Mouse (Mus musculus) myocyte (in vitro differentiated cells): ENCODE measurements at regions not wholly inside any gene's neighbourhood (a gene's known extent, or its start where the extent isn't known, plus 50 kb on each side); places are given as distances from the start of the nearest gene placed in this dataset.
"Not testable (repeated sequence)": the region's sequence is repeated elsewhere in the genome, so short reads cannot be mapped to it uniquely, and the experiment has no call there.

Source experiments
- H3K27me3 ChIP-seq: one replicate; pipeline ENCODE4 v1.6.1; 2011; ENCODE audit not compliant: control insufficient read depth, insufficient read depth, insufficient read length
- H3K36me3 ChIP-seq: one replicate; pipeline ENCODE4 v1.6.1; 2011; ENCODE audit not compliant: control insufficient read depth, insufficient read depth
- H3K4me2 ChIP-seq: one replicate; pipeline ENCODE4 v1.6.1; 2011; ENCODE audit warnings: low read depth, control low read depth
- H3K4me3 ChIP-seq: one replicate; pipeline ENCODE4 v1.5.1; 2011; ENCODE audit warnings: mild to moderate bottlenecking, control low read depth, moderate library complexity
- H3K79me2 ChIP-seq: one replicate; pipeline ENCODE4 v1.6.1; 2011; ENCODE audit not compliant: control insufficient read depth, insufficient read depth
- H3ac ChIP-seq: one replicate; pipeline ENCODE4 v1.6.1; 2011; ENCODE audit not compliant: control insufficient read depth, insufficient read length
- CEBPB ChIP-seq: IDR thresholded peaks from 2 replicates; pipeline ENCODE4 v1.6.1; 2011; ENCODE audit warnings: mild to moderate bottlenecking, moderate library complexity; ENCODE audit not compliant: poor library complexity, insufficient read depth, severe bottlenecking
- E2F4 ChIP-seq: IDR thresholded peaks from one replicate; pipeline ENCODE4 v1.6.1; 2011; ENCODE audit warnings: mild to moderate bottlenecking, control low read depth, moderate library complexity; ENCODE audit not compliant: insufficient read depth
- MAX ChIP-seq: IDR thresholded peaks from one replicate; pipeline ENCODE4 v1.6.1; 2011; ENCODE audit warnings: low read depth, mild to moderate bottlenecking, control low read depth
- MYOD1 ChIP-seq, 3 experiments: IDR thresholded peaks; one replicate each; pipeline ENCODE4 v1.6.1; 2011; ENCODE audit warnings: control low read depth in 2 of 3, low read depth in 2 of 3, mild to moderate bottlenecking in 2 of 3, moderate library complexity in 1 of 3; ENCODE audit not compliant: insufficient read length in 2 of 3, control insufficient read depth in 1 of 3
- MYOG ChIP-seq, 3 experiments: IDR thresholded peaks; one replicate each; pipeline ENCODE4 v1.6.1; 2011; ENCODE audit warnings: control low read depth in 2 of 3, low read depth in 2 of 3, mild to moderate bottlenecking in 2 of 3; ENCODE audit not compliant: insufficient read length in 2 of 3, control insufficient read depth in 1 of 3, insufficient read depth in 1 of 3
- POLR2A ChIP-seq: IDR thresholded peaks from one replicate; pipeline ENCODE4 v1.6.1; 2011; ENCODE audit warnings: low read depth, mild to moderate bottlenecking, control low read depth, moderate library complexity; ENCODE audit not compliant: insufficient read length
- POLR2AphosphoS2 ChIP-seq: IDR thresholded peaks from one replicate; pipeline ENCODE4 v1.6.1; 2011; ENCODE audit warnings: low read depth, control low read depth; ENCODE audit not compliant: insufficient read length
- REST ChIP-seq: IDR thresholded peaks from one replicate; pipeline ENCODE4 v1.6.1; 2011; ENCODE audit warnings: mild to moderate bottlenecking, control low read depth, moderate library complexity; ENCODE audit not compliant: insufficient read depth, insufficient read length
- SRF ChIP-seq: IDR thresholded peaks from one replicate; pipeline ENCODE4 v1.6.1; 2011; ENCODE audit warnings: low read depth; ENCODE audit not compliant: control insufficient read depth, insufficient read length
- TCF12 ChIP-seq: IDR thresholded peaks from one replicate; pipeline ENCODE4 v1.6.1; 2011; ENCODE audit warnings: mild to moderate bottlenecking, control low read depth; ENCODE audit not compliant: poor library complexity, insufficient read depth, severe bottlenecking
- TCF3 ChIP-seq: IDR thresholded peaks from one replicate; pipeline ENCODE4 v1.6.1; 2011; ENCODE audit warnings: low read depth, control low read depth; ENCODE audit not compliant: insufficient read length
- USF1 ChIP-seq: IDR thresholded peaks from one replicate; pipeline ENCODE4 v1.6.1; 2011; ENCODE audit warnings: low read depth, mild to moderate bottlenecking, control low read depth, moderate library complexity

DNA sequence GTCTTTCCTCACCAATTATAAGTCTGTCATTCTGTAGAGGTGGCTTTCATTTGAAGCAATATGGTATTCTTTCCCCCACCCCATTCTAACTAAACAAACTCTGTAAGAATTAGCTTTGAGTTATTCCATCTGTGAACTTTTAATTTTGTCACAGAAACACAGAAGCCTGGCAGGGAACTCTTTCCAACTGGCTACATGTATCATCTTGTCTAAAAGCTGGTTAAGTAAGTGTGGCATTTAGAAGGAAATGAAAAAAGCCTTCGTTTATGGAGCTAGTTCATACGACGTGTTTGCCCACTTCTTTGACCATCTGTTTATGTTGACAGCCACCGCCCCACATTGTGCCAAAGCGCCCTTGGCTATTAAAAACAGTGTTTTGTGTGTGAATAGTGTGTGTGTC, 115.5 kb downstream of the Naa11 start:
- no peak for TF ChIP-seq MAX
- TF ChIP-seq MYOG (IDR thresholded peaks at IDR 0.05; ENCODE audit: control insufficient read depth in 1 of 3, insufficient read depth in 1 of 3, insufficient read length in 2 of 3, low read depth in 2 of 3) = no peak
- no peak for TF ChIP-seq MYOD1 (IDR thresholded peaks at IDR 0.05; ENCODE audit: control insufficient read depth in 1 of 3, insufficient read length in 2 of 3, low read depth in 2 of 3)
- no peak for TF ChIP-seq CEBPB
- no peak for TF ChIP-seq POLR2A
- no peak for TF ChIP-seq REST
- no peak for TF ChIP-seq TCF3
- TF ChIP-seq USF1 = no peak
- TF ChIP-seq POLR2AphosphoS2 = no peak
- no peak for TF ChIP-seq E2F4
- no peak for TF ChIP-seq TCF12
- no peak for TF ChIP-seq SRF
- Histone ChIP-seq H3K27me3 (no peaks in the 10 kb centered on the region), H3K36me3 (no peaks in the 10 kb centered on the region), H3K4me2 (no peak overlapping the region), H3K4me3 (no peak overlapping the region), H3K79me2 (no peaks in the 10 kb centered on the region), H3ac (no peak overlapping the region)

DNA sequence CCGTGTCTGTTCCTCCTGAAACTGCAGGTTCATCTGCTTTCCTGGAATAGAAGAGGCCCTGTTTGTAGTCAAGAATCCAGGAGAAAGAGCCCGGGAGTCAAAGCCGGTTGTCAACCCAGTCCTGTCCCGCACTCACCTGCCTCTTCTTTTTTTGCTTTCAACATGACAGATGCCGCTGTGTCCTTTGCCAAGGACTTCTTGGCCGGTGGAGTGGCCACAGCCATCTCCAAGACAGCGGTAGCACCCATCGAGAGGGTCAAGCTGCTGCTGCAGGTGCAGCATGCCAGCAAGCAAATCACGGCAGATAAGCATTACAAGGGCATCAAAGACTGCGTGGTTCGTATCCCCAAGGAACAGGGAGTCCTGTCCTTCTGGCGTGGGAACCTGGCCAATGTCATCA, 127.5 kb downstream of the Naa11 start:
- not testable (repeated sequence) for H3K79me2 ChIP-seq, H3K36me3 ChIP-seq, H3ac ChIP-seq, H3K4me3 ChIP-seq, H3K27me3 ChIP-seq, H3K4me2 ChIP-seq

DNA sequence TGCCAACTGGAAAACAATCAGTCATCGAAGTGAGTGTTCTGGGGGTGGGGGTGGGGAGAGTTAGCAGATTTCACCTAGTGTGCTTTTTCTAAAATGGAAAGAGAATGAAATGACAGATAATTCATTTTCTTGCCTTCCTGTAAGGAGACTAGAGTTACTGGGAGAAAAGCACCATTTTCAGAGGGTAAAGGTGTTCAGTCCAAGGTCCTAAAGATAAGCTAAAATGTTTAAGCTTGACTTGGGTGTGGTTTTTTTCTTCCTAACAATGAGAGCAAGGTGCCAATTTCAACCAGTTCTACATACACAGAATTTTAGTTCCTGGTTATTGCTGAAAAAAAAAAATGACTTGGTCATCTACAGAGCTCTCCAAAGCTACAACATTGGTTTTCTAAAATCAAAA, 135.1 kb downstream of the Naa11 start:
- Histone ChIP-seq H3K79me2 (no peaks in the 10 kb centered on the region), H3ac (no peak overlapping the region), H3K4me3 (no peak overlapping the region), H3K36me3 (no peaks in the 10 kb centered on the region), H3K4me2 (no peak overlapping the region), H3K27me3 (no peaks in the 10 kb centered on the region)
- TF ChIP-seq POLR2AphosphoS2 (no peak), CEBPB (no peak), MYOG (IDR thresholded peaks at IDR 0.05; ENCODE audit: control insufficient read depth in 1 of 3, insufficient read depth in 1 of 3, insufficient read length in 2 of 3, low read depth in 2 of 3) (no peak), E2F4 (no peak), POLR2A (no peak), MAX (no peak), REST (no peak), MYOD1 (IDR thresholded peaks at IDR 0.05; ENCODE audit: control insufficient read depth in 1 of 3, insufficient read length in 2 of 3, low read depth in 2 of 3) (no peak), USF1 (no peak), TCF12 (no peak), SRF (no peak), TCF3 (no peak)

DNA sequence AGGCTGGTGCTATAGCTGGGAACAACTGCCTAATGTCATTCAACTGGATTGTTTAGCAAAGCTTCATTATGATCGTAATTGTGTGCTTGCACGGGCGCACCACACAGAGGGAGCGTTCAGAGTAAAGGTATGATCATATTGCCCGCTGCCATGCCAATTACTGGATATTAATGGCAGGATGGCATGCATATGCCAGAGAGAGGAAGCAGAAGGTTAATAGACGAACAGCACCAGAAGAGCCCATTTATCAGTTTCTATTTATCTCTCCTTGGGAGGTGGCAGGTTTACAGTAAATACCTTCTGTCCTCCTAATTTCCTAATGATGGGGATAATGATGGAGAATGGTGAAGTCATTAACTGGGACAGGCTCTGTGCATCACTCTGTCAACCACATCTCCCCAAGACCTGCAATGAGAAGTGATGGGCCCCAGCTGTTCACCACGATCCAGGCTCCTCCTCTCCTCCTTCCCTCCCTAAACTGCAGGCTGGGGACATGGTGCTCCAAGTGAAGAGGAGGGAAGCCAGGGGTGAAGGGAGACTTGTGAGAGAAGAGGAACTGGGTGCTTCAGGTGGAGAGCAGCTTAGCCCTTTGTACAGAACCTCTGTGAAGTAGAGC, 135.6 kb downstream of the Naa11 start:
- H3K4me2 ChIP-seq = no peak overlapping the region
- H3K79me2 ChIP-seq = no peaks in the 10 kb centered on the region
- H3K27me3 ChIP-seq = no peaks in the 10 kb centered on the region
- no peaks in the 10 kb centered on the region for H3K36me3 ChIP-seq
- TF ChIP-seq POLR2AphosphoS2 (no peak), TCF3 (no peak), MAX (no peak), POLR2A (no peak)
- no peak overlapping the region for H3ac ChIP-seq
- H3K4me3 ChIP-seq = no peak overlapping the region

DNA sequence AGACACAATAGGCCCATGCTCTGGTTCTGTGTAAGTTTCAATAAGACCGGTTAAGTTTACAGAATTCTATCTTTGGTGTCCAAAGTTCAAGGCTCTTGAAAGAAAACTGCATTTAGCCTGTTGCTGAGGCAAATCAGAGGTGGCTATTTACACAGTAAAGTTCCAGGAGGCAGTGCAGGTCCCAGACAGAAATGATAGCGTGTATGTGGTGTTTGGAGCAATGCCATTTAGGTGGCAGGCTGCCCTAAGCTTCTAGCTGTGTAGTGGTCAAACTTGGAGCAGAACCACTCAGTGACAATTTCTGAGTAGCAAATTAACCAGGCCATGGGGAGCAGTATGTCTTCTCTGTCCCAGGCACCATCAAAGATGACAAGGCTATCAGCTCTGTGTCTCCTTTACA, 125.5 kb upstream of the Paqr3 start:
- TF ChIP-seq POLR2AphosphoS2 (no peak), TCF12 (no peak), USF1 (no peak), REST (no peak), POLR2A (no peak), TCF3 (no peak), MAX (no peak), MYOG (IDR thresholded peaks at IDR 0.05; ENCODE audit: control insufficient read depth in 1 of 3, insufficient read depth in 1 of 3, insufficient read length in 2 of 3, low read depth in 2 of 3) (no peak), SRF (no peak), MYOD1 (IDR thresholded peaks at IDR 0.05; ENCODE audit: control insufficient read depth in 1 of 3, insufficient read length in 2 of 3, low read depth in 2 of 3) (no peak)
- H3ac ChIP-seq = no peak overlapping the region
- H3K27me3 ChIP-seq = no peaks in the 10 kb centered on the region
- no peaks in the 10 kb centered on the region for H3K79me2 ChIP-seq
- no peaks in the 10 kb centered on the region for H3K36me3 ChIP-seq
- H3K4me2 ChIP-seq = no peak overlapping the region
- H3K4me3 ChIP-seq = no peak overlapping the region
